Mouse (Mus musculus): Measurements from ENCODE around the gene Xylt2. TPM values are rescaled to one million over a fixed set of nuclear protein-coding genes. Genes with fewer than 3 reads are reported as not detected.
A peak's percentile ranks its signal among the peaks of the same experiment; 100 is the strongest.

Xylt2 gene
- total RNA-seq, 1 experiment = 58.0 TPM

DNA sequence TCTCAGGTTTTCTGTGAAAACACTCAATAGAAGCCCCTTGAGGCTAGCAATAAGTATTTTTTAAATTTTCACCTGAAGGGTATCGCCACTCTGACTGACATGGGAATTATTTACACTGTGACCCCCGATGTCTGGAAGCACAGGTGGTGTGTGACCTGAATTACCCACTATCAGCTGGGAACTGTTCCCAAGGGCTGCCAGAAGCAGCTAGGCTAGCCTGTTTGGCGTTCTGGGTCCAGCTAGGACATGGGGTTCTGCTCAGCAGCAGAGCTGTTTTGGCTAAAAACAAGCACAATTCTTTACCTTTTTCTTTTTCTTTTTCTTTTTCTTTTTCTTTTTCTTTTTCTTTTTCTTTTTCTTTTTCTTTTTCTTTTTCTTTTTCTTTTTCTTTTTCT lies 24.9 kb upstream of the Xylt2 start:
- no peak for TF ChIP-seq CHD2 (IDR thresholded peaks at IDR 0.05; ENCODE audit: low read depth, low read length)
- no peak for TF ChIP-seq HCFC1 (IDR thresholded peaks at IDR 0.05; ENCODE audit: borderline replicate concordance, insufficient read depth, low read length)
- TF ChIP-seq ZNF384 (IDR thresholded peaks at IDR 0.05; ENCODE audit: low read depth, low read length) = no peak
- TF ChIP-seq MAFK (IDR thresholded peaks at IDR 0.05; ENCODE audit: insufficient read depth, low read depth, low read length) = no peak
- no peak for TF ChIP-seq ZC3H11A (IDR thresholded peaks at IDR 0.05; ENCODE audit: borderline replicate concordance, low read depth, low read length)
- Histone ChIP-seq H3K9me3 (ENCODE audit: control insufficient read depth, insufficient read depth, low read depth, low read length) (no peaks in the 10 kb centered on the region), H3K9ac (ENCODE audit: insufficient read depth, low read depth, low read length, poor library complexity, severe bottlenecking) (no peak overlapping the region), H3K4me3 (ENCODE audit: insufficient read depth in 1 of 2, low read depth in 1 of 2, low read length in 2 of 2, poor library complexity in 1 of 2, severe bottlenecking in 1 of 2) (no peak overlapping the region), H3K4me1 (ENCODE audit: control insufficient read depth in 2 of 2, insufficient read depth in 2 of 2, low read length in 2 of 2, poor library complexity in 1 of 2) (peaks cover 0 to 12% of the 10 kb centered on the region in 2 experiments; a peak in 2 of 4 replicates), H3K36me3 (ENCODE audit: control insufficient read depth, insufficient read depth, low read length, poor library complexity, severe bottlenecking) (no peaks in the 10 kb centered on the region), H3K27ac (ENCODE audit: insufficient read depth, low read depth, low read length, poor library complexity, severe bottlenecking) (no peak overlapping the region)
- in situ Hi-C loops (cut with MboI; ENCODE audit: low sequenced_read_pairs in 2 of 2, unreplicated experiment in 2 of 2) = no loop called here
- no peak for DNase-seq (ENCODE audit: low read depth, low spot score)

DNA sequence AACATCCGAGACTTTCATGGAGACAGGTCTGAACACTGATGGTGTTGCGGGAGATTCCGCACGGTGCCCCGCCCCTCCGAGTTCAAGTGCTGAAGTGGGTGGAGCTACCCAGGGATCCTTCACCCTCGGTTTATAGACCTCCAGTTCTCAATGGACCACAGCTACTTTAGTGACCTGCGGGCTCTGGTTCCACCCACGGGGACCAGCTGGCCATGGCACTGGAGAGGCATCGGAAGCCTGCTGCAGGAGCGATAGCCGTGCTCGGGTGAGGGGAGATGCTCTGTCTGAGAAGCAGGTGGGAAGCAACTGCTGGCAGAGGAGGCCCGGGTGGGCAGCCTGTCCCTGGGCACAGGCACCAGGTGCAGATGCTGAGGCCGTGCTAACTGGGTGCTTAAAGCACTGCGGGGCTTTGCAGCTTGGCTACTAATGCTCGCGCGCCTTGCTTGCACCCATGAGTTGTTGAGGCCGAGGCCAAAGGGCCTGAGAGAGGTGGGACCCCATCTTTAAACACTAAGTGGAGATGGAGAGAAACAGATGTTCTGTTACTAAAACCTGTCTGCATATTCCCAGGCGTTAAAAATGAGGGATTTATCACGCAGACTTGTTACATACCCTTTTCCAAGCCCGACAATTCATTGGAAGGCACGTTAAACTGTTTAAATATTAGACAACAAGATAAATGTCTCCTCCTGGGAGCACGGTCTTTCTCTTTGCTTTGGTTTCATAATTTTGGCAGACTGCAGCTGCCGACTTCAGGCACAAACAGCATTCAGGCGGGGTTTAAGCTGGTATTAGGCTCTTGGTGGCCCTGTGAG lies 24.3 kb upstream of the Xylt2 start:
- Histone ChIP-seq H3K9me3 (ENCODE audit: control insufficient read depth, insufficient read depth, low read depth, low read length) (no peaks in the 10 kb centered on the region), H3K4me3 (ENCODE audit: insufficient read depth in 1 of 2, low read depth in 1 of 2, low read length in 2 of 2, poor library complexity in 1 of 2, severe bottlenecking in 1 of 2) (0 out of 4 replicates have a peak overlapping the region, but pooled peaks of 1 of the 2 experiments have one; percentile 1), H3K4me1 (ENCODE audit: control insufficient read depth in 2 of 2, insufficient read depth in 2 of 2, low read length in 2 of 2, poor library complexity in 1 of 2) (peaks cover 0 to 12% of the 10 kb centered on the region in 2 experiments; a peak in 2 of 4 replicates), H3K36me3 (ENCODE audit: control insufficient read depth, insufficient read depth, low read length, poor library complexity, severe bottlenecking) (no peaks in the 10 kb centered on the region), H3K9ac (ENCODE audit: insufficient read depth, low read depth, low read length, poor library complexity, severe bottlenecking) (no peak overlapping the region), H3K27ac (ENCODE audit: insufficient read depth, low read depth, low read length, poor library complexity, severe bottlenecking) (no peak overlapping the region)
- TF ChIP-seq HCFC1 (IDR thresholded peaks at IDR 0.05; ENCODE audit: borderline replicate concordance, insufficient read depth, low read length) (no peak), ZNF384 (IDR thresholded peaks at IDR 0.05; ENCODE audit: low read depth, low read length) (no peak), ZC3H11A (IDR thresholded peaks at IDR 0.05; ENCODE audit: borderline replicate concordance, low read depth, low read length) (no peak), MAFK (IDR thresholded peaks at IDR 0.05; ENCODE audit: insufficient read depth, low read depth, low read length) (no peak), CHD2 (IDR thresholded peaks at IDR 0.05; ENCODE audit: low read depth, low read length) (no peak)
- no peak for DNase-seq (ENCODE audit: low read depth, low spot score)
- in situ Hi-C loops (cut with MboI; ENCODE audit: low sequenced_read_pairs in 2 of 2, unreplicated experiment in 2 of 2) = no loop called here

DNA sequence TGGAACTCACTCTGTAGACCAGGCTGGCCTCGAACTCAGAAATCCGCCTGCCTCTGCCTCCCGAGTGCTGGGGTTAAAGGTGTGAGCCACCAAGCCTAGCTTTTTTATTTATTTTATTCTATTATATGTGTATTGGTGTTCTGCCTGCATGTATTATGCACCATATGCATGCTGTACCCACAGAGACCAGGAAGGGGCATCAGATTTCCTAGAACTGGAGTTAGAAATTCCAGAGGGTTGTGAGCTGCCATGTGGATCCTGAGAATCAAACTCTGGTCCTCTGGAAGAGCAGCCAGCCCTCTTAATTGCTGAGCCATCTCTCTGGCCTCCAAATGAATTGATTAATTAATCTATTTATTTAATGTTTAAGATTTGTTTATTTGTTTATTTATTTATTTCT lies 22.1 kb upstream of the Xylt2 start:
- H3K27ac ChIP-seq (ENCODE audit: insufficient read depth, low read depth, low read length, poor library complexity, severe bottlenecking) = no peak overlapping the region
- no peak overlapping the region for H3K9ac ChIP-seq (ENCODE audit: insufficient read depth, low read depth, low read length, poor library complexity, severe bottlenecking)
- no peaks in the 10 kb centered on the region for H3K9me3 ChIP-seq (ENCODE audit: control insufficient read depth, insufficient read depth, low read depth, low read length)
- no peaks in the 10 kb centered on the region for H3K36me3 ChIP-seq (ENCODE audit: control insufficient read depth, insufficient read depth, low read length, poor library complexity, severe bottlenecking)
- DNase-seq (ENCODE audit: low read depth, low spot score) = peak; percentile 84
- peaks cover 0 to 12% of the 10 kb centered on the region in 2 experiments; a peak in 2 of 4 replicates for H3K4me1 ChIP-seq (ENCODE audit: control insufficient read depth in 2 of 2, insufficient read depth in 2 of 2, low read length in 2 of 2, poor library complexity in 1 of 2)
- TF ChIP-seq ZNF384 (IDR thresholded peaks at IDR 0.05; ENCODE audit: low read depth, low read length) (no peak), ZC3H11A (IDR thresholded peaks at IDR 0.05; ENCODE audit: borderline replicate concordance, low read depth, low read length) (no peak), MAFK (IDR thresholded peaks at IDR 0.05; ENCODE audit: insufficient read depth, low read depth, low read length) (no peak), HCFC1 (IDR thresholded peaks at IDR 0.05; ENCODE audit: borderline replicate concordance, insufficient read depth, low read length) (no peak), CHD2 (IDR thresholded peaks at IDR 0.05; ENCODE audit: low read depth, low read length) (no peak)
- no peak overlapping the region for H3K4me3 ChIP-seq (ENCODE audit: insufficient read depth in 1 of 2, low read depth in 1 of 2, low read length in 2 of 2, poor library complexity in 1 of 2, severe bottlenecking in 1 of 2)
- in situ Hi-C loops (cut with MboI; ENCODE audit: low sequenced_read_pairs in 2 of 2, unreplicated experiment in 2 of 2) = no loop called here

DNA sequence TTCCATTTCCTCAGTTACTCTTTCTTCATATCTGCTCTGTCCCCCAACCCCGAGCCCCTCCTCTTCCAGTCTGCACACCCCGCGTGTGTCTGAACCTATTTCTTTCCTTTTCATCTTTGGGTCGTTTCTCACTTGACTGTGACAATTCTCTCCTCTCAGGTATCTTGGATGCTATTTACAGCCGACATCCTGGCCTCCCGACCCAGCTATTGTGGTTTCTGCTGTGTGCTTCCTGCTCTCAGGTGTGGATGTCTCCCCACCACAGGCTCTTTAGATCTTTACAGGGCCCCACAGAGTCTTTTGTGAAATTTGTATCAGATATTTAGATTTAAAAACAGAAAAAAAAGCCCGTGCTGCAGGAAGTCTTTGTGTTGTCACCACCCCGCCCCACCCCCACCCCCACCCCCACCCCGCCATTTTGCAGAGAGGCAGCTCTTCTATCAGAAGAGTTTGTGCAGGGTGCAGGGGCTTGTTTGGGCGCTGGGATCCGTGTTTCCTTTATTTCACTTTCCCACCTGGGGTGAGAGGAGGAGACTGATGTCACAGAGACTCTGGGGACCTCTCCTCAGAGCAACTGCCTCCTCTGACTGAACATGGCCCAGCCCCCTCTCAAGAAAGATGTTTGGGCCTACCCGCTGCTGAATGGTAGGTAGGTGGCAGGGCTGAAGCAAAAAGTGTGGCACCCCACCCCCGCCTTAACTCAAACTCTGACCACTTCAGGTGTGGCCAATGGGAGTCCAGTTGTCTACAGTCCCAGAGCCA lies 20.6 kb upstream of the Xylt2 start:
- Histone ChIP-seq H3K9me3 (ENCODE audit: control insufficient read depth, insufficient read depth, low read depth, low read length) (no peaks in the 10 kb centered on the region), H3K9ac (ENCODE audit: insufficient read depth, low read depth, low read length, poor library complexity, severe bottlenecking) (peak overlapping the region; percentile 7; the same call in 1 of the 2 replicates), H3K27ac (ENCODE audit: insufficient read depth, low read depth, low read length, poor library complexity, severe bottlenecking) (no peak overlapping the region), H3K4me3 (ENCODE audit: insufficient read depth in 1 of 2, low read depth in 1 of 2, low read length in 2 of 2, poor library complexity in 1 of 2, severe bottlenecking in 1 of 2) (no peak overlapping the region), H3K4me1 (ENCODE audit: control insufficient read depth in 2 of 2, insufficient read depth in 2 of 2, low read length in 2 of 2, poor library complexity in 1 of 2) (peaks cover 0 to 12% of the 10 kb centered on the region in 2 experiments; a peak in 2 of 4 replicates), H3K36me3 (ENCODE audit: control insufficient read depth, insufficient read depth, low read length, poor library complexity, severe bottlenecking) (no peaks in the 10 kb centered on the region)
- TF ChIP-seq ZC3H11A (IDR thresholded peaks at IDR 0.05; ENCODE audit: borderline replicate concordance, low read depth, low read length) (no peak), CHD2 (IDR thresholded peaks at IDR 0.05; ENCODE audit: low read depth, low read length) (no peak), HCFC1 (IDR thresholded peaks at IDR 0.05; ENCODE audit: borderline replicate concordance, insufficient read depth, low read length) (no peak), ZNF384 (IDR thresholded peaks at IDR 0.05; ENCODE audit: low read depth, low read length) (no peak), MAFK (IDR thresholded peaks at IDR 0.05; ENCODE audit: insufficient read depth, low read depth, low read length) (no peak)
- DNase-seq (ENCODE audit: low read depth, low spot score) = no peak
- in situ Hi-C loops (cut with MboI; ENCODE audit: low sequenced_read_pairs in 2 of 2, unreplicated experiment in 2 of 2) = no loop called here
